Mouse (Mus musculus): ENCODE data around the gene Mgat4d. TPM values are rescaled to one million over a fixed set of nuclear protein-coding genes. Genes with fewer than 3 reads are reported as not detected.

Gene Mgat4d
- polyA plus RNA-seq, 1 experiment from 2014 or later: not detected

DNA sequence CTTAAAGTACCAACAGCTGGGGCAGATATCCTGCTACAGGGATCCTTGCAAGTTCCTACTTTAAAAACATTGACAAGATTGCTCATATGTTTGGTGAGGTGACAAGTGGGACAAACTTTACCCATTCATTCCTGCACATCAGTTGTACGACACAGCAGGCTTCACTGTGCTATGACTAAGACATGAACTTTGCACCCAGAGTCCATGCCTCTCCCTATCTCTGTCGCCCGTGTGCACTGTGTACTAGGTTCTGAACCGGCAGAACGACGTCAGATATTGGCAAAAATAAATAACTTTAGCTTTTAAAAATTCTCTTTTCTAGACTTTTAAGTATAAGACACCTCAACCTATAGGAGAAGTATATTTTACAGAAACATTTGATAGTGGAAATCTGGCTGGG is 48.4 kb downstream of the Mgat4d start:
- Histone ChIP-seq H3K9me3 (no peaks in the 10 kb centered on the region), H3K4me3 (no peak overlapping the region), H3K27ac (no peak overlapping the region), H3K9ac (no peak overlapping the region), H3K27me3 (replicated peaks) (no peaks in the 10 kb centered on the region), H3K4me2 (no peak overlapping the region), H3K36me3 (replicated peaks) (no peaks in the 10 kb centered on the region; the same call in 1 of the 2 replicates), H3K4me1 (no peaks in the 10 kb centered on the region)
- WGBS: 88% methylated on average over 6 of the region's 6 CpGs
- ATAC-seq (replicated peaks): no peak

GRCm38 (mm10) chr8:83397726-83398125 is 49.5 kb downstream of the Mgat4d start:
- no peaks in the 10 kb centered on the region; the same call in 1 of the 2 replicates for H3K36me3 ChIP-seq (replicated peaks)
- H3K4me3 ChIP-seq: no peak overlapping the region
- no peaks in the 10 kb centered on the region for H3K4me1 ChIP-seq
- WGBS: 82% methylated on average over 4 of the region's 4 CpGs
- no peak overlapping the region for H3K4me2 ChIP-seq
- H3K27me3 ChIP-seq (replicated peaks): no peaks in the 10 kb centered on the region
- H3K9ac ChIP-seq: no peak overlapping the region
- H3K9me3 ChIP-seq: no peaks in the 10 kb centered on the region
- ATAC-seq (replicated peaks): no peak
- H3K27ac ChIP-seq: no peak overlapping the region

DNA sequence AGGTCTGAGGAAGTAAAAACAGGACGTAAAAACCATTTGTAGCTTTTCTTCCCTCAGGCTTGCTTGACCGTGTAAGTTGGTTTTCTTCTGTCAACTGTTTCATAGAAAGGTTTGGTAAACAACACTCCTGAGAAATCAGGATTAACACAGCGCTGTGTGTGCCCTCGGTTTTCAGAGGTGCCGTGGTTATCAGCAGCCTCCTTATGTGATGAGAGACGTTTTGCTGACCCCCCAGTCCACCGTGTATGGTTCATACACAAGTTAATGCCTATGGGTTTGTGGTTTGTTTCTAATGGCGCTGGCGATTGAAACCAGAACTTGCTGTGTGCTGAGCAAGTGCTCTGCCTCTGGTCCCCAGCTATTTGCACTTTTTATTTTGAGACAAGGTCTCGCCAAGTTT is 57.3 kb downstream of the Mgat4d start:
- no peak overlapping the region for H3K27ac ChIP-seq
- ATAC-seq (replicated peaks): no peak
- H3K4me1 ChIP-seq: no peaks in the 10 kb centered on the region
- no peaks in the 10 kb centered on the region for H3K9me3 ChIP-seq
- no peaks in the 10 kb centered on the region for H3K27me3 ChIP-seq (replicated peaks)
- no peak overlapping the region for H3K4me2 ChIP-seq
- no peak overlapping the region for H3K9ac ChIP-seq
- no peak overlapping the region for H3K4me3 ChIP-seq
- WGBS: 87% methylated on average over 10 of the region's 10 CpGs
- H3K36me3 ChIP-seq (replicated peaks): no peaks in the 10 kb centered on the region; the same call in 1 of the 2 replicates

GRCm38 (mm10) chr8:83406836-83407235 is 58.6 kb downstream of the Mgat4d start:
- H3K36me3 ChIP-seq (replicated peaks): no peaks in the 10 kb centered on the region
- no peak overlapping the region for H3K27ac ChIP-seq
- ATAC-seq (replicated peaks): no peak
- H3K9ac ChIP-seq: no peak overlapping the region
- no peaks in the 10 kb centered on the region for H3K9me3 ChIP-seq
- no peak overlapping the region for H3K4me2 ChIP-seq
- no peak overlapping the region for H3K4me3 ChIP-seq
- 42% methylated on average over 6 of the region's 6 CpGs for WGBS
- no peaks in the 10 kb centered on the region for H3K27me3 ChIP-seq (replicated peaks)
- H3K4me1 ChIP-seq: no peaks in the 10 kb centered on the region

DNA sequence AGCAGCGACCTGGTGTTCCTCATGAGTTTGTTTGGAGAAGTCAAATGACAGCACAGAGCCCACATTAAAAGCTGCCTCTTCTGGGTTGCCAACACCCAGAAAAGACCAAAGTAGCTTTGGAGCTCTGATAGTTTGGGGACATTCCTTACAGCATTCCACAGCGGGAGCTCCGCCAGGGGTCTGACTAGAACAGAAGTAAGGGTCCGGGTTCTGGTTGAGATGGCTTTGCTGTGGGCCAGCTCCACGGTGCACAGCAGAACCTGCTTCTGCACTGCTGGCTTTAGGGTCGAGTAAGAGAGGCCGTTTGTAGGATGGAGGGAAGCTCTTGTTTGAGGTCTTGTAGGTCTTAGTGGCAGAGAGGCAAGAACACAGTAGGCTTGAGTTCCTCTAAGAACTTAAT is 60.2 kb downstream of the Mgat4d start:
- WGBS: 88% methylated on average over 7 of the region's 7 CpGs
- Histone ChIP-seq H3K4me2 (no peak overlapping the region), H3K27me3 (replicated peaks) (no peaks in the 10 kb centered on the region), H3K9ac (no peak overlapping the region), H3K9me3 (no peaks in the 10 kb centered on the region), H3K4me1 (no peaks in the 10 kb centered on the region), H3K36me3 (replicated peaks) (no peaks in the 10 kb centered on the region), H3K4me3 (no peak overlapping the region), H3K27ac (no peak overlapping the region)
- no peak for ATAC-seq (replicated peaks)

- Histone ChIP-seq H3K4me3 (no peak overlapping the region), H3K9ac (no peak overlapping the region)
Observed at GRCm38 (mm10) chr8:83416878-83417277, 68.6 kb downstream of the Mgat4d start.

GRCm38 (mm10) chr8:83417970-83418369 is 69.7 kb downstream of the Mgat4d start:
- Histone ChIP-seq H3K4me3 (no peak overlapping the region), H3K9ac (no peak overlapping the region), H3K36me3 (replicated peaks) (no peaks in the 10 kb centered on the region), H3K27ac (no peak overlapping the region), H3K4me2 (no peak overlapping the region), H3K9me3 (no peaks in the 10 kb centered on the region), H3K4me1 (no peaks in the 10 kb centered on the region), H3K27me3 (replicated peaks) (no peaks in the 10 kb centered on the region)
- ATAC-seq (replicated peaks): no peak
- WGBS: 84% methylated on average over 6 of the region's 6 CpGs

More at GRCm38 (mm10) chr8:83416878-83417277, 68.6 kb downstream of the Mgat4d start:
- Histone ChIP-seq H3K27me3 (replicated peaks) (no peaks in the 10 kb centered on the region), H3K4me1 (no peaks in the 10 kb centered on the region), H3K27ac (no peak overlapping the region), H3K4me2 (no peak overlapping the region), H3K9me3 (no peaks in the 10 kb centered on the region), H3K36me3 (replicated peaks) (no peaks in the 10 kb centered on the region)
- ATAC-seq (replicated peaks): no peak
- WGBS: 96% methylated on average over 15 of the region's 15 CpGs

GRCm38 (mm10) chr8:83418805-83419516 is 70.7 kb downstream of the Mgat4d start:
- WGBS: 94% methylated on average over 11 of the region's 11 CpGs

DNA sequence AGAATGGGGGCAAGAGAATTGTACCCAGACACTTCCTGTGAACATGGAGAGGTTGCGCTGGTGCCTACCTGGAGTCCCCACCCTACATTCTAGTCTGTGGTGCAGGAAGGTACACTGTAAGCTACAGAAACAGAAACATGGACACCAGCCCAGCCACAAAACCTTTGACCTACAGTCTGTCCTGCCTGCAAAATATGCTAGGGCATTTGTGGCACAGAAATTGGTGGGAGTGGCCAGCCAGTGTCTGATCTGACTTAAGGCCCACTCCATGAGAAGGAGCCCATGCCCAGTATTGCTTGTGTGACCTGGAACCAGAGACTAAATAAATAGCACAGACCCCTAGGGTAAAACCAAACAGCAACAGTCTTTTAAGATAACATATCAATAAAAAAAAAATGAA is 73.1 kb downstream of the Mgat4d start:
- no peak overlapping the region for H3K9ac ChIP-seq
- no peaks in the 10 kb centered on the region for H3K4me1 ChIP-seq
- no peaks in the 10 kb centered on the region for H3K9me3 ChIP-seq
- H3K4me3 ChIP-seq: no peak overlapping the region
- H3K27ac ChIP-seq: no peak overlapping the region
- 97% methylated on average over 1 of the region's 1 CpGs for WGBS
- ATAC-seq (replicated peaks): no peak
- no peaks in the 10 kb centered on the region for H3K27me3 ChIP-seq (replicated peaks)
- no peak overlapping the region for H3K4me2 ChIP-seq
- H3K36me3 ChIP-seq (replicated peaks): no peaks in the 10 kb centered on the region

More at GRCm38 (mm10) chr8:83418805-83419516, 70.7 kb downstream of the Mgat4d start:
- no peak overlapping the region for H3K27ac ChIP-seq
- no peaks in the 10 kb centered on the region for H3K27me3 ChIP-seq (replicated peaks)
- H3K9me3 ChIP-seq: no peaks in the 10 kb centered on the region
- H3K4me1 ChIP-seq: no peaks in the 10 kb centered on the region
- ATAC-seq (replicated peaks): no peak
- H3K36me3 ChIP-seq (replicated peaks): no peaks in the 10 kb centered on the region
- H3K4me2 ChIP-seq: no peak overlapping the region
- no peak overlapping the region for H3K9ac ChIP-seq
- H3K4me3 ChIP-seq: no peak overlapping the region

DNA sequence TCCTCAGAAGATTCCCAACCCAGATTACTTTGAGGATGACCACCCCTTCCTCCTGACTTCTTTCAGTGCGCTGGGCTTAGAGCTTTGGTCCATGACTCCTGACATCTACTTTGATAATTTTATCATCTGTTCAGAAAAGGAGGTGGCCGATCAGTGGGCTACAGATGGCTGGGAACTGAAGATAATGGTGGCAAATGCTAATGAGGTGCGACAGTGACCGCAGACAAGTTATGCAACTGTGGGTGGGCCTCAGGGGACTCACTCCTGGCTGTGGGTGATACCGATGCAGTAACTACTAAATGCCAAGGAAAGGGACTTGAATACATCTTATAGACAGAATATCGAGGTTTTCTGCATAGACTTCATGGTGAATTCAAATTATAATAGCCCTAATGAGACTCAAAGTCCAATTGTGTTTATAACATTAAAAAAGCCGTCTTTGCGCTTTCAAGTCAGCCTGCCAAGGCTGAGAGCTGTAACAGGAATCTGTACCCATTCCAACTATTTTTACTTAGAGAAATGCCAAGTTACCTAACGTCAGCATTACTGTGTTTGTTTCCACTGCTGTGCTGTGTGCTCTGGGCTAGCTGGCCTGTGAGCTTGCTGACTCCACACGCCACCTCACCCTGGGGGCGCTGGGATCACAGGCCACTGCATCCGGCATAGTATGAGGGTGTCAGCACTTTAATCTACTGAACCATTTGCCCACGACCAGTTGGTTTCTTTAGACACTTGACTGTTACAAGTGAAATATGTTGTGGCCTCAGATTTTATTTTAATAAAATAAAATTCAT is 75.0 kb downstream of the Mgat4d start:
- H3K4me3 ChIP-seq: no peak overlapping the region
- WGBS: 71% methylated on average over 13 of the region's 13 CpGs
- no peaks in the 10 kb centered on the region for H3K4me1 ChIP-seq
- no peak overlapping the region for H3K27ac ChIP-seq
- H3K4me2 ChIP-seq: no peak overlapping the region
- H3K27me3 ChIP-seq (replicated peaks): no peaks in the 10 kb centered on the region
- ATAC-seq (replicated peaks): no peak
- no peaks in the 10 kb centered on the region for H3K36me3 ChIP-seq (replicated peaks)
- H3K9ac ChIP-seq: no peak overlapping the region
- no peaks in the 10 kb centered on the region for H3K9me3 ChIP-seq

DNA sequence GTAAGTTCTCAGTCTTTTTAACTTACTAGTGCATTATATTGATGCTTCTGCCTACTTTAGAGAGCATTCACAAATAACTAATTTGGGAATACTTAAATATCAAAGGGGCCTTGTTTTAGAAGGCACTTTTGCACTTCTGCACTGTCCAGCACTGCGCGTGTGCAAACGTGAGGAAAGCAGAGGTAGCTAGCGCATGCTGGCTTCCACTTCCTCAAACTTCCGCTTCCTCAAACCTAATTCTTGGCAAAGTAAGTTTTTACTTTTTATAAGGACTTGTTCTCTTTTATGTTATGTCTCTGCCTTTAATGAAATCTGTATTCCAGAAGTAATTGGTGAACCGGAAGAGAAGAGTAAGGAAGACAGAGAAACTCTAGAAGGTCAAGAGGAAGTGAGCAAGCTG is 76.9 kb downstream of the Mgat4d start:
- Histone ChIP-seq H3K4me1 (no peaks in the 10 kb centered on the region), H3K9ac (no peak overlapping the region), H3K9me3 (no peaks in the 10 kb centered on the region), H3K27me3 (replicated peaks) (no peaks in the 10 kb centered on the region), H3K27ac (no peak overlapping the region), H3K4me3 (no peak overlapping the region), H3K4me2 (no peak overlapping the region), H3K36me3 (replicated peaks) (no peaks in the 10 kb centered on the region)
- 91% methylated on average over 6 of the region's 6 CpGs for WGBS
- no peak for ATAC-seq (replicated peaks)

GRCm38 (mm10) chr8:83426104-83426759 is 78.0 kb downstream of the Mgat4d start:
- H3K27me3 ChIP-seq (replicated peaks): no peaks in the 10 kb centered on the region
- H3K4me1 ChIP-seq: no peaks in the 10 kb centered on the region
- no peak overlapping the region for H3K4me2 ChIP-seq
- no peak overlapping the region for H3K4me3 ChIP-seq
- H3K9me3 ChIP-seq: no peaks in the 10 kb centered on the region
- no peaks in the 10 kb centered on the region for H3K36me3 ChIP-seq (replicated peaks)
- 76% methylated on average over 11 of the region's 11 CpGs for WGBS
- ATAC-seq (replicated peaks): no peak
- H3K9ac ChIP-seq: no peak overlapping the region
- no peak overlapping the region for H3K27ac ChIP-seq
